Mouse (Mus musculus) embryonic facial prominence, embryonic 11.5 days (tissue): ENCODE results near the gene Abat. TPM values are rescaled to one million over a fixed set of nuclear protein-coding genes. Genes with fewer than 3 reads are reported as not detected.
A peak's percentile ranks its signal among the peaks of the same experiment; 100 is the strongest.

Experiments used
- ATAC-seq: fragments of 200-750 bp; cut with Nextera tagmentation; replicated peaks from 2 replicates; pipeline ENCODE4 v1.8.0; 2017; ENCODE audit warnings: low read depth; ENCODE audit not compliant: insufficient number of reproducible peaks, low FRiP score, low TSS enrichment
- DNase-seq: peaks from one replicate; pipeline ENCODE4 v3.0.0-alpha.2; 2015; ENCODE audit warnings: low spot score
- H3K27ac ChIP-seq: fragments of 300-500 bp; sonication (generic); replicated peaks from 2 replicates; pipeline ENCODE4 v1.5.1; 2014; ENCODE audit warnings: mild to moderate bottlenecking, low read depth, low read length, control low read depth
- H3K27me3 ChIP-seq: fragments of 300-500 bp; sonication (generic); 2 replicates; pipeline ENCODE4 v1.6.1; 2014; ENCODE audit warnings: mild to moderate bottlenecking, low read length, moderate library complexity, mixed read lengths; ENCODE audit not compliant: control insufficient read depth, insufficient read depth
- H3K36me3 ChIP-seq: fragments of 300-500 bp; sonication (generic); replicated peaks from 2 replicates; pipeline ENCODE4 v1.6.1; 2014; ENCODE audit warnings: low read depth, mild to moderate bottlenecking, low read length, moderate library complexity, mixed read lengths; ENCODE audit not compliant: control insufficient read depth, insufficient read depth
- H3K4me1 ChIP-seq: fragments of 300-500 bp; sonication (generic); 2 replicates; pipeline ENCODE4 v1.6.1; 2014; ENCODE audit warnings: low read length, mixed read lengths; ENCODE audit not compliant: control insufficient read depth, insufficient read depth
- H3K4me2 ChIP-seq: fragments of 300-500 bp; sonication (generic); 2 replicates; pipeline ENCODE4 v1.6.1; 2014; ENCODE audit warnings: low read depth, mild to moderate bottlenecking, control low read depth, low read length, moderate library complexity
- H3K4me3 ChIP-seq: fragments of 300-500 bp; sonication (generic); 2 replicates; pipeline ENCODE4 v1.5.1; 2014; ENCODE audit warnings: low read depth, low read length, control low read depth
- H3K9ac ChIP-seq: fragments of 300-500 bp; sonication (generic); replicated peaks from 2 replicates; pipeline ENCODE4 v1.6.1; 2014; ENCODE audit warnings: mild to moderate bottlenecking, control low read depth, low read length
- H3K9me3 ChIP-seq: fragments of 300-500 bp; sonication (generic); replicated peaks from 2 replicates; pipeline ENCODE4 v1.6.1; 2016; ENCODE audit warnings: mild to moderate bottlenecking, low read length, inconsistent platforms, mixed read lengths; ENCODE audit not compliant: control insufficient read depth
- WGBS: fragments of 180-500 bp; shearing (Covaris S2); extraction: QIAGEN DNeasy Blood & Tissue Kit; methylation state at CpG from one replicate; pipeline ENCODE4 v1.1.7; 2014; 5-methylcytosine and 5-hydroxymethylcytosine counted together
- polyA plus RNA-seq: library from polyadenylated mRNA; unstranded; fragments of >200 nt; fragmentation: Nextera tagmentation; extraction: Ambion mirVana; gene quantifications from 2 replicates; pipeline ENCODE4 v1.2.1, GENCODE M21; 2014

Gene Abat
- polyA plus RNA-seq, 1 experiment from 2014 or later: 25.6 TPM

GRCm38 (mm10) chr16:8496967-8497366 lies 16.3 kb upstream of the Abat start:
- WGBS: 57% methylated on average over 2 of the region's 2 CpGs

GRCm38 (mm10) chr16:8504271-8504670 lies 9.0 kb upstream of the Abat start:
- WGBS: 40% methylated on average over 2 of the region's 2 CpGs
- H3K4me3 ChIP-seq: no peak overlapping the region
- ATAC-seq: no peak

More at GRCm38 (mm10) chr16:8496967-8497366, 16.3 kb upstream of the Abat start:
- H3K36me3 ChIP-seq: no peaks in the 10 kb centered on the region
- no peak for ATAC-seq
- no peaks in the 10 kb centered on the region for H3K27me3 ChIP-seq
- DNase-seq: no peak
- no peak overlapping the region for H3K27ac ChIP-seq
- no peaks in the 10 kb centered on the region for H3K4me1 ChIP-seq
- no peak overlapping the region for H3K4me2 ChIP-seq
- no peak overlapping the region for H3K9ac ChIP-seq
- no peak overlapping the region for H3K4me3 ChIP-seq
- H3K9me3 ChIP-seq: no peaks in the 10 kb centered on the region

GRCm38 (mm10) chr16:8509894-8510293 lies 3.3 kb upstream of the Abat start:
- Histone ChIP-seq H3K36me3 (no peaks in the 10 kb centered on the region), H3K9me3 (no peaks in the 10 kb centered on the region), H3K9ac (no peak overlapping the region), H3K4me1 (no peaks in the 10 kb centered on the region), H3K4me2 (no peak overlapping the region), H3K27ac (no peak overlapping the region), H3K27me3 (no peaks in the 10 kb centered on the region), H3K4me3 (no peak overlapping the region)
- no peak for ATAC-seq
- 73% methylated on average over 5 of the region's 5 CpGs for WGBS
- DNase-seq: no peak

More at GRCm38 (mm10) chr16:8504271-8504670, 9.0 kb upstream of the Abat start:
- no peaks in the 10 kb centered on the region for H3K4me1 ChIP-seq
- no peak overlapping the region for H3K9ac ChIP-seq
- H3K27me3 ChIP-seq: no peaks in the 10 kb centered on the region
- no peaks in the 10 kb centered on the region for H3K36me3 ChIP-seq
- no peak overlapping the region for H3K4me2 ChIP-seq
- peak; percentile 51 for DNase-seq
- no peak overlapping the region for H3K27ac ChIP-seq
- no peaks in the 10 kb centered on the region for H3K9me3 ChIP-seq

DNA sequence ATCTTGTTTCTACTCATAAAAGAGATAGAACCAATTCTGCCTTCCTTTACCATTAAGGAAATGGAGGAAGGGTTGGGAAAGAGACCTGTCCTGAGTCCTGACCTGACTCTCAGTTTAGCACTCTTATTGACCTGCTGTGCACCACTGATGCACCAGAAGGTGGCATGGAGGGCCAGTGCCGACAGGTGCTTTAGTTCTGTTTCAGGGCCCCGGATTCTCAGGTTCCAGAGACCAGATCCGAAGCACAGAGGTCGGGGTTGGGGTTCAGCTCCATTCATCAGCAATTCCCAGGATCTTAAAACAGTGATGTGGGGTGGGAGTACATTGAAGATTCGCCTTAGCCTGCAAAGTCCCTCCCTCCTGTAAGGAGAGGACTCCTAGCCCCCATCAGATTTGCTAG lies 399 bp upstream of the Abat start:
- no peak overlapping the region for H3K27ac ChIP-seq
- H3K36me3 ChIP-seq: no peaks in the 10 kb centered on the region
- peak overlapping the region; percentile 39 for H3K9ac ChIP-seq
- no peaks in the 10 kb centered on the region for H3K9me3 ChIP-seq
- no peak for DNase-seq
- H3K27me3 ChIP-seq: no peaks in the 10 kb centered on the region
- 2% methylated on average over 5 of the region's 5 CpGs for WGBS
- H3K4me2 ChIP-seq: peak overlapping the region; percentile 76
- peak overlapping the region; percentile 47 for H3K4me3 ChIP-seq
- no peaks in the 10 kb centered on the region for H3K4me1 ChIP-seq
- 0 out of 2 replicates have a peak, but pooled peaks have one; percentile 8 for ATAC-seq

- WGBS: 36% methylated on average over 4 of the region's 4 CpGs
- DNase-seq (no peak), ATAC-seq (no peak)
- Histone ChIP-seq H3K4me3 (peak overlapping the region; percentile 47), H3K4me2 (peak overlapping the region; percentile 76), H3K36me3 (no peaks in the 10 kb centered on the region), H3K27me3 (no peaks in the 10 kb centered on the region), H3K9me3 (no peaks in the 10 kb centered on the region), H3K4me1 (no peaks in the 10 kb centered on the region), H3K9ac (no peak overlapping the region; the same call in 1 of the 2 replicates), H3K27ac (no peak overlapping the region)
Observed at GRCm38 (mm10) chr16:8514180-8514579, 951 bp downstream of the Abat start.

DNA sequence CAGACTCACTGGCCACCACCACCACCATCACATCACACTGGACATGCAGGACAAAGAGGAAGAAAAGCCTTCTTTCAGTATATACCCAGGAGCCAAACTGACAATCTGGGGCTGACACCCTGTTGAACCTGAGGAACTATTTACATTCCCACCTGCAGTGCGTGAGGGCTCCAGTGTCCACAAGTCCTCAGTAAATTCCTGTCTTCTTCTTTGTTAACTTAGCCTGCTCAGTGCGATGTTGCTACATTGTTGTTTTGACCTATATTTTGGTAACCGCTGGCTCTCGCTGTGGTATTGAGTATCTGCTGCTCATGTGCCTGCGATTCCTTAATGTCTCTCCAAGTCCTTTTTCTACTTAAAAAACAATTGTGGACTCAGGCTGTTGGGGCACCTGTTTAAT lies 7.3 kb downstream of the Abat start:
- H3K9ac ChIP-seq: no peak overlapping the region
- H3K4me3 ChIP-seq: no peak overlapping the region
- no peak overlapping the region for H3K27ac ChIP-seq
- no peaks in the 10 kb centered on the region for H3K27me3 ChIP-seq
- H3K36me3 ChIP-seq: no peaks in the 10 kb centered on the region
- H3K4me2 ChIP-seq: no peak overlapping the region
- ATAC-seq (no peak), DNase-seq (no peak)
- 73% methylated on average over 5 of the region's 5 CpGs for WGBS
- no peaks in the 10 kb centered on the region for H3K9me3 ChIP-seq
- H3K4me1 ChIP-seq: no peaks in the 10 kb centered on the region

- WGBS: 80% methylated on average over 4 of the region's 4 CpGs
- ATAC-seq: no peak
Observed at GRCm38 (mm10) chr16:8521322-8521721, 8.1 kb downstream of the Abat start.

GRCm38 (mm10) chr16:8523480-8524144 lies 10.4 kb downstream of the Abat start:
- no peaks in the 10 kb centered on the region for H3K9me3 ChIP-seq
- peak; percentile 36 for ATAC-seq
- H3K4me2 ChIP-seq: no peak overlapping the region
- peak overlapping the region; percentile 36; the same call in 1 of the 2 replicates for H3K27ac ChIP-seq
- H3K27me3 ChIP-seq: no peaks in the 10 kb centered on the region
- no peaks in the 10 kb centered on the region for H3K4me1 ChIP-seq
- 36% methylated on average over 11 of the region's 11 CpGs for WGBS
- DNase-seq: peak; percentile 57
- no peak overlapping the region for H3K4me3 ChIP-seq
- no peak overlapping the region for H3K9ac ChIP-seq
- no peaks in the 10 kb centered on the region for H3K36me3 ChIP-seq

More at GRCm38 (mm10) chr16:8521322-8521721, 8.1 kb downstream of the Abat start:
- Histone ChIP-seq H3K27me3 (no peaks in the 10 kb centered on the region), H3K9ac (no peak overlapping the region), H3K4me1 (no peaks in the 10 kb centered on the region), H3K27ac (no peak overlapping the region), H3K4me3 (no peak overlapping the region), H3K36me3 (no peaks in the 10 kb centered on the region), H3K9me3 (no peaks in the 10 kb centered on the region), H3K4me2 (no peak overlapping the region)
- DNase-seq: no peak
